Mouse (Mus musculus) stomach, adult 2 months (tissue): ENCODE data around the gene Xlr4c. TPM values are rescaled to one million over a fixed set of nuclear protein-coding genes. Genes with fewer than 3 reads are reported as not detected.

Experiments
- polyA plus RNA-seq: library from polyadenylated mRNA; depleted of rRNA; stranded (reverse); fragments of >200 nt; gene quantifications from 2 replicates; pipeline ENCODE4 v1.2.3, GENCODE M21; 2012; rRNA removed

Gene Xlr4c
- polyA plus RNA-seq: not detected in 2 replicates

GRCm38 (mm10) chrX:73242821-73243325 is at the start of gene Xlr4c:
Xlr4c (minus strand) TSS chrX:73243130.

DNA sequence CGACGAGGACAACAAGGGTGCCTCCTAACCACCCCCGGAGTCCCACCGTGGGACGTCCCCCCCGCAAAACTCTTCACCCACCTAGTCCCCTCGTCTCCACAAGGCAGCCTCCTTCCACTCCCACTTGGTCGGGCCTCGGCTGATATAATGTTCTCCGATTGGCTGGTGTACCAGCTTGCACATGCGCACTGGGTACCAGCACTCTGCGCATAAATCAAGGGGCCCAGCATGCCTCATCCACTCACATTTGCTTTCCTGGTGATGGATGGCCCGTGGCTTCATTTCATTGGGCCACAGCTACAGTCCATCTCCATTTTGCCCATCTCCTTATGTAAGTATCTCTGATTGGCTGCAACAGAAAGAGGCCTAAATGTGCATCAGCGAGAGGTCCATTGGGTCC is 22.3 kb upstream of the Xlr4c start, which contains the start of gene Xlr3c:
Gene Xlr3c (minus strand): TSS at position 121 of the 400 bp plus-strand sequence.

DNA sequence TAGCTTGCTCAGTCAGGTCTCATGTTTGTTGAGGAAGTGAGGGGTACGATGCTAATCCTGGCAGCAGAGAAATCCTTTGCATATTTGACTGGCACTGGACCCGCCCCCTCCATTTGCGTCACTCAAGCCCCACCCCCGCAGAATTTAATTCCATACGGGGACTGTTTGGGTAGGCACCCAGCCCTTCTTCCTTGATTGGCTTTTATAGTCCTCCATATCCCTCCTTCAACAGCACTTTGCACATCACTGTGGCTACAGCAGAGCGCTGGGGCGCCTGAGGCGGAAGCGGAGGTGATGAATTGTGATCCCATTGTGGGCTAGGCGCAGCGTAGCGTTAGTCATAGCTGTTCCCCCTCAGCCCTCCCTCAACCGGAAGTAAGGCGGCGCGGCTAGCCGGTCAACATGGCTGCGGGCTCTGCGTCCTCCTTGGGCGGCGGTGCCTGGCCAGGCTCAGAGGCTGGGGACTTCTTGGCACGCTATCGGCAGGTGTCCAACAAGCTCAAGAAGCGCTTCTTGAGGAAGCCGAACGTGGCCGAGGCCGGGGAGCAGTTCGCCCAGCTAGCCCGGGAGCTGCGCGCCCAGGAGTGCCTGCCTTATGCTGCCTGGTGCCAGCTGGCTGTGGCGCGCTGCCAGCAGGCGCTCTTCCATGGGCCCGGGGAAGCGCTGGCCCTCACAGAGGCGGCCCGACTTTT is 14.9 kb downstream of the Xlr4c start, which contains the start of gene F8a:
Gene F8a (plus strand): TSS at position 378 of the 692 bp plus-strand sequence.

DNA sequence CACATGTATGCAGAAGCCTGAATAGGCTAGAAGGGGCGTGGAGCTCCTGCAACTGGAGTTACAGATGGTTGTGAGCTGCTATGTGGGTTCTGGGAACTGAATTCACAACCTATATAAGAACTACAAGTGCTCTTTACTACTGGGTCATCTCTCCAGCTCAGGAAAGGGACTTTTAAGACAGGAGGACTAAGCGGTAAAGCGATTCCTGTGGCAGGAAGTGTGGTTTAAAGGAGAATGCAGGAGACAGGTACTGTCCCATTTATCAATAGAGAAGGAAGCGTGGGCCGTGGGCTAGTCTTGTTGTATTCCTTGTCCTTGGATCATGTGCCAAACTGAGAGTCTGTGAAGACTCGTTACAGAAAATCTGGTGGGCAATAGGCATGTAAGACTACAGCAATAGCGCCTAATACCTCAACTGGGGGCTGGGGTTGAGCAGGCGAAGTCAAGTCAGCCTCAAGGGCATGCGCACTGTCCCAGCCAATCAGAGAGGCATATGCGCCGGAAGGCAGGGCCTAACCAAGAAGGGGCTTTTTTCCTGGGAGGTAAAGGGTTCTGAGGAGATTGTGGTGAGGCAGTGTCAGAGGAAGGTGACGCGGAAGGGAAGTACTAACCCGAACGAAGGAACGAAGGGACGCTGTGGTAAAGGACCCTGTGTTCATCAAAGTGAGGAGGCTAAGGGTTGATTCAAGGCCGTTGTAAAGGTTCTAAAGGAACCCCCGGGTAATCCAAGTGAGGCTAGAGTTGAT is 28.9 kb downstream of the Xlr4c start, which contains the start of gene Xlr4b:
Gene Xlr4b (plus strand): TSS at position 515 of the 746 bp plus-strand sequence.

GRCm38 (mm10) chrX:73191934-73192333 is 51.0 kb downstream of the Xlr4c start, which contains the start of gene Xlr3b:
Xlr3b (plus strand) TSS chrX:73192207.

Other genes with a start within 250 kb of the Xlr4c start
- gene Pnma5, start 206.0 kb downstream of the Xlr4c start, polyA plus RNA-seq: not detected in 2 replicates
- gene Pnma3, start 178.3 kb downstream of the Xlr4c start, polyA plus RNA-seq: not detected in 2 replicates
- not detected in 2 replicates for gene Xlr4a, start 160.7 kb downstream of the Xlr4c start, polyA plus RNA-seq
- gene Xlr3a, start 146.0 kb downstream of the Xlr4c start, polyA plus RNA-seq: 0.29 and 1.0 TPM in 2 replicates
- gene Gm14685, start 126.1 kb downstream of the Xlr4c start, polyA plus RNA-seq: 0.02 TPM in 1 of 2 replicates, not detected in the other
- gene Xlr5b, start 94.3 kb downstream of the Xlr4c start, polyA plus RNA-seq: not detected in 2 replicates
- not detected in 2 replicates for gene DXBay18, start 93.7 kb downstream of the Xlr4c start, polyA plus RNA-seq
- gene Spin2d, start 66.1 kb downstream of the Xlr4c start, polyA plus RNA-seq: not detected in 2 replicates
- gene Xlr3b, start 50.9 kb downstream of the Xlr4c start, polyA plus RNA-seq: 0.06 TPM in 1 of 2 replicates, not detected in the other
- gene Xlr4b, start 28.8 kb downstream of the Xlr4c start, polyA plus RNA-seq: not detected in 2 replicates
- gene F8a, start 14.8 kb downstream of the Xlr4c start, polyA plus RNA-seq: 20.4 and 37.1 TPM in 2 replicates
- gene Xlr3c, start 22.3 kb upstream of the Xlr4c start, polyA plus RNA-seq: not detected in 2 replicates
- not detected in 2 replicates for gene Xlr5a, start 49.8 kb upstream of the Xlr4c start, polyA plus RNA-seq
- gene Xlr5c, start 49.8 kb upstream of the Xlr4c start, polyA plus RNA-seq: not detected in 2 replicates
- not detected in 2 replicates for gene Gm45015, start 93.7 kb upstream of the Xlr4c start, polyA plus RNA-seq
- 2.1 and 2.9 TPM in 2 replicates for gene Zfp275, start 99.5 kb upstream of the Xlr4c start, polyA plus RNA-seq
- gene Gm18336, start 155.6 kb upstream of the Xlr4c start, polyA plus RNA-seq: not detected in 2 replicates
- gene Zfp92, start 168.0 kb upstream of the Xlr4c start, polyA plus RNA-seq: 0.03 TPM in 1 of 2 replicates, not detected in the other
- 97.8 and 195 TPM in 2 replicates for gene Trex2, start 192.2 kb upstream of the Xlr4c start, polyA plus RNA-seq
- gene Haus7, start 215.9 kb upstream of the Xlr4c start, polyA plus RNA-seq: 6.3 and 7.0 TPM in 2 replicates
- gene Bgn, start 240.5 kb upstream of the Xlr4c start, polyA plus RNA-seq: 139 and 158 TPM in 2 replicates